Mouse (Mus musculus): ENCODE data around the gene Rrnad1.
A peak's percentile ranks its signal among the peaks of the same experiment; 100 is the strongest.
"Not testable (repeated sequence)": the region's sequence is repeated elsewhere in the genome, so short reads cannot be mapped to it uniquely, and the experiment has no call there.

Rrnad1 gene

GRCm38 (mm10) chr3:87913491-87913890, 17.0 kb downstream of the Rrnad1 start:
- DNase-seq, result no peak

GRCm38 (mm10) chr3:87910573-87911141, 19.9 kb downstream of the Rrnad1 start:
- peak; percentile 83 for DNase-seq

- no peak for DNase-seq
Observed at GRCm38 (mm10) chr3:87909874-87910273, 20.6 kb downstream of the Rrnad1 start.

GRCm38 (mm10) chr3:87909381-87909780, 21.1 kb downstream of the Rrnad1 start:
- no peak for DNase-seq

GRCm38 (mm10) chr3:87907906-87908305, 22.6 kb downstream of the Rrnad1 start:
- DNase-seq, result no peak

- DNase-seq, result no peak
Observed at GRCm38 (mm10) chr3:87906981-87907857, 23.3 kb downstream of the Rrnad1 start.

- no peak for DNase-seq
Observed at GRCm38 (mm10) chr3:87906601-87906980, 23.9 kb downstream of the Rrnad1 start.

- DNase-seq, result peak; percentile 97
Observed at GRCm38 (mm10) chr3:87905880-87906485, 24.5 kb downstream of the Rrnad1 start, which contains the start of gene Hdgf. Gene Hdgf (plus strand): TSS chr3:87906321.

- no peak for DNase-seq
Observed at GRCm38 (mm10) chr3:87903821-87904220, 26.7 kb downstream of the Rrnad1 start.

GRCm38 (mm10) chr3:87901959-87902358, 28.6 kb downstream of the Rrnad1 start:
- DNase-seq, result not testable (repeated sequence)

- DNase-seq, result no peak
Observed at GRCm38 (mm10) chr3:87901036-87901624, 29.4 kb downstream of the Rrnad1 start.

GRCm38 (mm10) chr3:87899776-87900175, 30.7 kb downstream of the Rrnad1 start:
- no peak for DNase-seq

- no peak for DNase-seq
Observed at GRCm38 (mm10) chr3:87899266-87899665, 31.3 kb downstream of the Rrnad1 start.

- no peak for DNase-seq
Observed at GRCm38 (mm10) chr3:87893367-87893905, 37.1 kb downstream of the Rrnad1 start.

- DNase-seq, result no peak
Observed at GRCm38 (mm10) chr3:87891481-87891880, 39.0 kb downstream of the Rrnad1 start.

GRCm38 (mm10) chr3:87887400-87887799, 43.1 kb downstream of the Rrnad1 start:
- not testable (repeated sequence) for DNase-seq

- DNase-seq, result no peak
Observed at GRCm38 (mm10) chr3:87886416-87886815, 44.1 kb downstream of the Rrnad1 start.

- DNase-seq, result no peak
Observed at GRCm38 (mm10) chr3:87886004-87886365, 44.5 kb downstream of the Rrnad1 start.

- DNase-seq, result peak; percentile 99
Observed at GRCm38 (mm10) chr3:87885281-87886003, 45.1 kb downstream of the Rrnad1 start, which contains the start of gene Prcc. Gene Prcc (minus strand): TSS chr3:87885608.

- peak; percentile 46 for DNase-seq
Observed at GRCm38 (mm10) chr3:87884708-87885251, 45.7 kb downstream of the Rrnad1 start.

GRCm38 (mm10) chr3:87884291-87884690, 46.2 kb downstream of the Rrnad1 start:
- no peak for DNase-seq

GRCm38 (mm10) chr3:87877730-87878129, 52.8 kb downstream of the Rrnad1 start:
- DNase-seq, result no peak
